Mouse (Mus musculus) brain, embryonic 18.5 days (tissue): ENCODE measurements around the gene Nme7.

Source experiments
- DNase-seq: peaks from one replicate; pipeline ENCODE4 v3.0.0-alpha.2; 2012; ENCODE audit warnings: low read depth, low spot score

The Nme7 gene

DNA sequence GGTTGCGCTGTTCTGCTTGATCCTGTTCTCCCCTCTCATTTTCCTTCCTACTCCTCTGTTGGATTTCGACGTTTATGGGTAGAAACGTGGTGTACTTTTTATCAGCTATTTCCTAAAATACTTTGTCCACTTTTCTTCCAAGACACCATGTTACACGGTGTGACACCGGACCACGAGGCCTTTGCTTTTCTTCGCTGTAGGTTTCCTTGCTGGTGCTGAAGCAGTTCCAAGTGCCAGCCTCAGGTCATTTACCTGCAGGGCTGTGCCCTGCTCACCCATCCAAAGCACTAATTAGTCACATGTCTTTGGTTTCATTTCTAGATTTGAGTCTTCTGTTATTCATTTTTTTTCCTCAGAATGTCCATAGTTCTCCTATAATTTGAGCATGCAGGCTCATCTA is 79.7 kb downstream of the Nme7 start:
- no peak for DNase-seq

DNA sequence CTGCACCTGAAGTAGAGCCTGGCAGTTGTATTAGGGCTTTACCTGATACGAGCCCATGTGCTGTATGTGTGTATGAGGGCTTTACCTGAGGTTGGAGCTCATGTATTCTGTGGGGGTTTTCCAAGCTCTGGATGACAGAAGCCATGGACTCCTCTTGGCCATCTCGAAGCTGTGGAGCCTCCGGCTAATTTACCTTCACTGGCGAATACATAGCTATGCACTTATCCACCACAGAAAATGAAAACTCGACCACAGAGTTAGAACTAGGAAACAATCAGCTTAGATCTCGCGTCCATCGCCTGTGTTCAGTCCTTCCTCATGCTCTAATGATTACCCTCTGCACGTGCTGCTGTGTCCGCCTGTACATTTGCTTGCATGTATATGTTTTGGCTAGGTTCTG is 80.4 kb downstream of the Nme7 start:
- DNase-seq: no peak

DNA sequence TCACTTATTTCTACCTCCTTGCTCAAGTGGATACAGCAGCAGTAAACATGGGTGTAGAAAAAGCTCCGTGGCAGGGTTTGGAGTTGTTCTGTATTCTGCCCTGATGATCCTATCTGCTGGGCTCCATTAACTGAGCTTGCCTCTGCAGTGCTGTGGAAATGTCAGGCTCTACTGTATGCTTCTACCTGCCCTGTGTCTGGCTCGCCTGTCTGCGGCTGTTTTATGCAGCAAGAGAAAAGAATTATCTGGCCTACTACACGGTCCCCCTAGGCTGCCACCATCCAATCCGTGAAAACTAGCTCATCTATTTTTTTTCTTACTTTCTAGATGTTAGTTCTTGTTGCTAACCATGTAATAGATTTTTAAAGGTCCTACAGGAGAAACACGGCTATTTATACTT is 81.1 kb downstream of the Nme7 start:
- no peak for DNase-seq

DNA sequence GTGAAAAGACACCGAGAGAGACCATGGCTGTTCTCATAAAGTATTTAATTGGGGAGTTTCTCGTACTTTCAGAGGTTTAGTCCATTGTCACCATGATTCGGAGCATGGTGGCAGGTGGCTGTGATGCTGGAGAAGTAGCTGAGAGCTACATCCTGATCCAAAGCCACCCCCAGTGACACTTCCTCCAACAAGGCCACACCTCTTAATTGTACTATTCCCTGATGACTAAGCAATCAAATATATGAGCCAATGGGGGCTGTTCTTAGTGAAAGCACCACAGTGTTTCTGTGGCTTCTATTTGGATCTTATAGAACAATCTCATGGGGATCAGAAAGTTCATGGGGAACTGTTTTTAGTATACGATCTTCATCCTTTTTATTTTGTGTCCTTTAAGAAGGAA is 85.8 kb downstream of the Nme7 start:
- no peak for DNase-seq

DNA sequence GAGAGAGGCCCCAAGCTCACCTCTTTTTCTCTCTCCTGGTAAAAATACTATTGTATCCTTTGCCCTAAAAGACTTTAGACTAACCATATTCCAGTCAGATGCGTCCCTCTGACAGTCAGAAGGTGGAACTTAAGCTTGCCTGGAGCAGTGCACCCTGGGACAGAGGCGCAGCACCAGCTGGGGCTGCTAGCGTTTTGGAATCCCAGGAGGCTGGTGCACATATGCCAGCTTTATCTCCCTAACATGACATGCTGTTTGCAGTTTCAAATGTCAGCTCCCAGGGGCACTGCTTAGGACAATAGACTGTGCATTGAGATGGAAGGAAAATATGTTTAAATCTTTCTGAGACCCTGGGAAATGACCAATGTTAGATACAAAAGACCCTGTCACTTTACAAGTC is 88.3 kb downstream of the Nme7 start:
- no peak for DNase-seq

- peak; percentile 52 for DNase-seq
Observed at GRCm38 (mm10) chr1:164395131-164395780, 91.3 kb downstream of the Nme7 start.

DNA sequence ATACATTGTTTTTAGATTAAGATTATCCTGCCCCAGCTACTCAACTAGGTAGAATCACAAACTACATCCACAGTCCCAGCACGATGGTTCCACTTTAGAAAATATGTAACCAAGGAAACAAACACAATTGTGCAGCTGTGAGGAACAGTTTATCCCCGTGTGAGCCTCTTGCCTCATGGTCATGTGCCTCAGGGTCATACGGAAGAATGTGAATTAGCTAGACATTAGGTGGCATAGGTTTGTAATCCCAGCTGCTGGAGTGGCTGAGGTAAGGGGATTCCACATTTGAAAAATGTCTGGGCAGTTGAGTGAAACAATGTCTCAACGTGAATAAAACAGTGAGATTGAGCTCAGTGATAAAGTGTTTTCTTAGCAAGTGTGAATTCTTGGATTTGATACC is 93.8 kb downstream of the Nme7 start:
- no peak for DNase-seq

- no peak for DNase-seq
Observed at GRCm38 (mm10) chr1:164399578-164399977, 95.7 kb downstream of the Nme7 start.

DNA sequence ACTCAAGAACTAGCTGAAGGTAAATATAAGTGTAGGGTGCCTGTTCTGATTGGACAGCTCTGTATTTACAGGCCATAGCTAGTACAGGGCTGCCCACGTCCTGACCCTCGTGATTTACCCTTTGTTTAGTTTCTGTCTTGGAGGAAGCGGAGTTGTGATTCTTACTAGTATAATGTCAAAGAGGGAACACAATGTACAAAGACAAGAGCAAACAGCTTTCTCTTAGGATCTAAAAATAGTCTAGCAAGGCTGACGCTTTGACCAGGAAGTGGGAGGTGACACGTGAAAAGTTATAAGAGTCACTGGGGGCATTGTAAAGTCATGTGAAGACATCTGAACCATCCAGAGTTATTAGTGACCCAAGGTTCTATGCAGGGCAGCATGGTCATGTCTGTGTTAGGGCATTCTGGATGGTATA is 101.5 kb downstream of the Nme7 start:
- no peak for DNase-seq

DNA sequence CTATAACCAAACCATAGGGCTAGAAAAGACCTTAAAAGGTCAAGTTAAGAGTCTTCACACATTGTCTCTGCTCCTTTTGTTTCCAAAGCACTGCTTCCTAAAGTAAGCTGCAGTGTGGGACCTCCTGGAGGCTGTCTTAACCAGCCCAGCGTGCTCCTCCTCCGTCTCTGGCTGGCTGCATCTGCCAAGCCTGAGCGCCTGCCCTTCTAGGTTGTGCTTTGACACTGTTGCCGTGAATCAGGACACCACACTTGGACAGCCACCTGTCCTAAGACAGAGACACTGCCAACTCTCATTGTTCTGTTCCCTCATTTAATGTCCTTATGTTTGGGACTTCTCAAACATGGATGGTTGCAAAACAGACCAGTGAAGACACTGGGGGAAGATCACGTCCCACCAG is 102.6 kb downstream of the Nme7 start:
- no peak for DNase-seq

DNA sequence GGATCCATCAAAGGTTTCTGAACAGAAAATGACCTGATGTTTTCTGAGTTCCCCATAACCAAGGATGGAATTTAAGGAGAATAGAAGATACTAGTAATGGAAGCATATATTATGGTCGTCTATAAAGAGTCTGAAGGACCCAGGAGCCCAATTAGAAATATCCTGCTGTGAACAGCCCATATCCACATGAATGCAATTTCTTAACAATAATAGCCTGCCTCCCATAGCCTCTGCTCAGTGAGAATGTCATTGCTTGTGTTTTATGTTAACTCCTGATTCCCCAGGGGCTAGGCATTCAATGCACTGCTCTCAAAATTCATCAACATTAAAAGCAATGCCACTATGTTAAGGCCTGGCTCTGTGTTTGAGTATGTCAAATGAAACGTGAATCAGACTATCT is 104.7 kb downstream of the Nme7 start:
- no peak for DNase-seq

GRCm38 (mm10) chr1:164411306-164411705 is 107.4 kb downstream of the Nme7 start:
- DNase-seq: no peak

- no peak for DNase-seq
Observed at GRCm38 (mm10) chr1:164412906-164413305, 109.0 kb downstream of the Nme7 start.

DNA sequence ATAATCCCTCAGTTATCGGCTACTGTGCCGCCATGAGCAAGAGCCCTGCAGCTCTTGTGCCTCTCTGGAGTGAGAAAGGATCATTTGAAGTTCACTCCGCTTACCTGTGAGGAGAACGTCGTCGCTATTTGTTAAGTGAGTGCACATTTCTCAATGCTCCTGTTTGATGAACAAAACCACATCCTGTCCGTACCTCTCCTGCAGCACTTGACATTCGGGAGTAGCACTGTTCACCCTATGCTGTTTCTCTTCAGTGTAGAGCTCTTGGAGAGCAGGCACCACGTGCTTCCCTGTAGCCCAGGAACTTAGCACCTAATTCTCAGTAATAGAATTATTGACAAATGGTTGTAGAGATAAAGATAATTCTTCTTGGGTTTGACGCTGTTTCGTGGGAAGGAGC is 109.7 kb downstream of the Nme7 start:
- DNase-seq: no peak

- DNase-seq: no peak
Observed at GRCm38 (mm10) chr1:164415347-164415751, 111.4 kb downstream of the Nme7 start.

DNA sequence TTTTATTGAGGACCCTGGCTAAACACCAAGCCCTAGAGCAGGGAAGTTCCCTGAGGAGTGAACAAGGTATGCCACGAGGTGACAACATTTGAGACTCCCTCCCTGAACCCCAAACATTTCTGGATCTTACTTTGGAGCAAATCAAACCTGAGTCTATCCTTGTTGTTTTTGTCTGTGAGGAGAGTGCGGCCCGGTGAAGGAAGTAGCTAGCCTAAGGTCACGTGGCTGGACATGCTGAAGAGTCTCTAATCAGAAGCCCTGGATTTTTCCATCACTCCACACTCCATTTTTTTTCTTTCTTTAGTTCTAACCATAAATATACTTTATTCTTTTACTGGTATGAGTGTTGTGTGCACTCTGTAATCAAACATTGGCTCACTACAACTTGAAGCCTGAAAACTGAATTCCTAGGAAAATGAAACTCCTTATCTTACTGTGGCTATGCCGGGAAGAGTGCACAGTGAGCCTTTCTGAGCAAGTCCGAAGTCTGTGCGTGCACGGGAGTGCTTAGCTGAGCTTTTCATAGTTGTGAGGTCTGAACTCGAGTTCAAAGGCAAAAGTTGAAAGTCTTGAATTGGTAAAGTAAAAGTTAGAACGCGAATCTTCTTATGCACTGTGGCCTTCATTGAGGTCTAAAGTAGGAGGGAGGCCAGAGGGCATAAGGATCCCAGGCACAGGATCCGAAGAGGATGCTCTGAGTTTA is 112.9 kb downstream of the Nme7 start:
- DNase-seq: no peak

DNA sequence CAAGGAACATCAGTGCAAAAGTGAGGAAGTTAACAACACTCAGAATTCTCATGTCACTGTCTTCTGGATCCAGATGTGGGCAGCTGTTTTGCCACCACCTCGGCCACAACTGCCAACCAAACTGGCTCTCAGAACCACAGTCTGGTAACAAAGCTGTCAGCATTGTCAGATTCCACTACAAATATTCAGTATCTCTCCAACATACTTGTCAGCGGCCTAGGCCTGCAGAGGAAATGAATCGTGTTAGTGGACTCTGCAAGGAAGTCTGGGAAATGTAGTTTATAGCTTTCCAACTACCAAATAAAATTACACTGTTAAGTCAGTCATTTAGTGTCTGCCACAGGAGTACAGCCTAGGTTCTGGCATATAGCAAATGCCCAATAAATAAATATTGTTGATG is 113.7 kb downstream of the Nme7 start:
- no peak for DNase-seq

GRCm38 (mm10) chr1:164418320-164418719 is 114.4 kb downstream of the Nme7 start:
- DNase-seq: no peak

- no peak for DNase-seq
Observed at GRCm38 (mm10) chr1:164419401-164419800, 115.5 kb downstream of the Nme7 start.

GRCm38 (mm10) chr1:164420623-164421354 is 116.9 kb downstream of the Nme7 start:
- no peak for DNase-seq

DNA sequence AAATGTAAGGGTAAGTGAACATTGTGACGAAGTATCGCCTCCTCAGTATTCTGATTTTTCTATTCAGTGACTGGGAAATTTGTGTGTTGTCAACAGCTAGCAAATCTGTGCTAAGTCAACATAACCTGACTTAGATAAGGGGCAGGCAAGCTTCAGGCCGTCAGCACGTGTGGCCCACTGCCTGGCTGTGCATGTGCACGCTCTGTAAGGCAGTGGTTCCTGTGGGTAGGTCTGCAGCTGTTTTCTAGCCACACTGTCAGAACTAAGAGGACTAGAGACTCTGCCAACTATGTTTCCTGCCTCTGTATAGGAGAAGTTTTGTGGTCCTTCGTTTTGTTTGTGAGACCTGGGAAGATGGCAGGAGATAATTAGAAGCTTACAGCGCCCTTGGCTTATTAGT is 122.3 kb downstream of the Nme7 start:
- no peak for DNase-seq

- no peak for DNase-seq
Observed at GRCm38 (mm10) chr1:164427777-164428176, 123.9 kb downstream of the Nme7 start.

- DNase-seq: no peak
Observed at GRCm38 (mm10) chr1:164428644-164429043, 124.7 kb downstream of the Nme7 start.
